Mouse (Mus musculus): ENCODE data around the gene Hcrtr2. TPM values are rescaled to one million over a fixed set of nuclear protein-coding genes. Genes with fewer than 3 reads are reported as not detected.

Hcrtr2 gene
- polyA plus RNA-seq, 1 experiment from 2014 or later = 0.30 TPM

- Histone ChIP-seq H3K27ac (replicated peaks) (no peak overlapping the region), H3K36me3 (no peaks in the 10 kb centered on the region), H3K4me3 (no peak overlapping the region), H3K9me3 (replicated peaks) (no peaks in the 10 kb centered on the region), H3K4me1 (no peaks in the 10 kb centered on the region), H3K27me3 (ENCODE audit: low read depth, poor library complexity, severe bottlenecking) (no peaks in the 10 kb centered on the region)
- WGBS = 88% methylated on average over 4 of the region's 4 CpGs
- DNase-seq (ENCODE audit: low spot score) = no peak
Measured at GRCm38 (mm10) chr9:76217178-76217975, 106.3 kb downstream of the Hcrtr2 start.

- WGBS = 83% methylated on average over 4 of the region's 4 CpGs
- no peak for DNase-seq (ENCODE audit: low spot score)
- Histone ChIP-seq H3K27ac (replicated peaks) (no peak overlapping the region), H3K27me3 (ENCODE audit: low read depth, poor library complexity, severe bottlenecking) (no peaks in the 10 kb centered on the region), H3K4me3 (no peak overlapping the region), H3K9me3 (replicated peaks) (no peaks in the 10 kb centered on the region), H3K4me1 (no peaks in the 10 kb centered on the region), H3K36me3 (no peaks in the 10 kb centered on the region)
Measured at GRCm38 (mm10) chr9:76214678-76215077, 109.0 kb downstream of the Hcrtr2 start.

- no peak within 1 kb of the TSS for H3K27ac ChIP-seq (replicated peaks)
- no peaks in the 10 kb centered on the region for H3K4me1 ChIP-seq
- no peaks in the 10 kb centered on the region for H3K27me3 ChIP-seq (ENCODE audit: low read depth, poor library complexity, severe bottlenecking)
- no peak within 1 kb of the TSS for H3K4me3 ChIP-seq
- H3K9me3 ChIP-seq (replicated peaks) = no peaks in the 10 kb centered on the region
- no peak for DNase-seq (ENCODE audit: low spot score)
- H3K36me3 ChIP-seq = no peaks in the 10 kb centered on the region
- WGBS = 88% methylated on average over 2 of the region's 2 CpGs
Measured at GRCm38 (mm10) chr9:76213557-76213956, 110.1 kb downstream of the Hcrtr2 start, which contains the start of gene Gfral. Gfral (minus strand) TSS chr9:76213657.

GRCm38 (mm10) chr9:76196917-76197316 is 126.7 kb downstream of the Hcrtr2 start:
- Histone ChIP-seq H3K36me3 (no peaks in the 10 kb centered on the region), H3K9me3 (replicated peaks) (no peaks in the 10 kb centered on the region), H3K27me3 (ENCODE audit: low read depth, poor library complexity, severe bottlenecking) (no peaks in the 10 kb centered on the region), H3K27ac (replicated peaks) (no peak overlapping the region), H3K4me1 (no peaks in the 10 kb centered on the region), H3K4me3 (no peak overlapping the region)
- no peak for DNase-seq (ENCODE audit: low spot score)
- 87% methylated on average over 4 of the region's 4 CpGs for WGBS

- no peak for DNase-seq (ENCODE audit: low spot score)
Measured at GRCm38 (mm10) chr9:76179221-76179620, 144.4 kb downstream of the Hcrtr2 start.

More at GRCm38 (mm10) chr9:76179221-76179620, 144.4 kb downstream of the Hcrtr2 start:
- Histone ChIP-seq H3K27ac (replicated peaks) (no peak overlapping the region), H3K4me1 (no peaks in the 10 kb centered on the region), H3K36me3 (no peaks in the 10 kb centered on the region), H3K9me3 (replicated peaks) (no peaks in the 10 kb centered on the region; the same call in 1 of the 2 replicates), H3K4me3 (no peak overlapping the region), H3K27me3 (ENCODE audit: low read depth, poor library complexity, severe bottlenecking) (no peaks in the 10 kb centered on the region)

Other genes starting within 250 kb of the Hcrtr2 start
- gene Gfral, start 110.2 kb downstream of the Hcrtr2 start, polyA plus RNA-seq (2016; fragmentation: Nextera tagmentation; extraction: Ambion mirVana) = not detected in 2 replicates
- 0.20 and 0.31 TPM in 2 replicates for gene Fam83b, start 243.3 kb upstream of the Hcrtr2 start, polyA plus RNA-seq (2016; fragmentation: Nextera tagmentation; extraction: Ambion mirVana)

All from midbrain, embryonic 10.5 days (tissue).